Comparison of ENCODE assay signal across 13 mouse cellular contexts in genomic region chr5:36389731-36390590, GRCm38 (mm10). TPM values are rescaled to one million over a fixed set of nuclear protein-coding genes. Genes with fewer than 3 reads are reported as not detected.
DNase-seq lines count a peak whose midpoint lies in the region; ATAC-seq lines count a peak whose summit lies in the region.
"Had no signal": no experiment of that assay in that cellular context is flagged by ENCODE, and none has a peak within 500 bp of the region (broad histone marks: within the 10 kb centered on the region; RNA-seq: fewer than 3 reads in every experiment).

No protein-coding gene starts in this region.

- H3K36me3 ChIP-seq in heart, embryonic 15.5 days, result no peaks in the 10 kb centered on the region
- no peaks in the 10 kb centered on the region for H3K36me3 ChIP-seq in embryonic facial prominence, embryonic 10.5 days (replicated peaks)
- H3K36me3 ChIP-seq in limb, embryonic 10.5 days, result no peaks in the 10 kb centered on the region

- H3K4me1 ChIP-seq in heart, embryonic 15.5 days (replicated peaks), result peaks cover 46% of the 10 kb centered on the region
- peaks cover 45% of the 10 kb centered on the region for H3K4me1 ChIP-seq in embryonic facial prominence, embryonic 10.5 days
- peaks cover 57% of the 10 kb centered on the region for H3K4me1 ChIP-seq in limb, embryonic 10.5 days

- H3K9me3 ChIP-seq in heart, embryonic 15.5 days (replicated peaks), result no peaks in the 10 kb centered on the region
- H3K9me3 ChIP-seq in embryonic facial prominence, embryonic 10.5 days, result no peaks in the 10 kb centered on the region
- H3K9me3 ChIP-seq in limb, embryonic 10.5 days (replicated peaks), result no peaks in the 10 kb centered on the region

- H3K27me3 ChIP-seq in heart, embryonic 15.5 days, result 0 out of 2 replicates have a peak, but pooled peaks cover 7% of the 10 kb centered on the region
- peaks cover 12% of the 10 kb centered on the region; the same call in 1 of the 2 replicates for H3K27me3 ChIP-seq in embryonic facial prominence, embryonic 10.5 days (replicated peaks; ENCODE audit: low read depth, poor library complexity, severe bottlenecking)
- H3K27me3 ChIP-seq in limb, embryonic 10.5 days (ENCODE audit: low read depth, poor library complexity, severe bottlenecking), result peaks cover 4% of the 10 kb centered on the region; the same call in 1 of the 2 replicates

- intact Hi-C loops in heart, postnatal 14 days (cut with DNase I), result no loop called here

- no peak for ATAC-seq in heart, embryonic 15.5 days (replicated peaks; ENCODE audit: insufficient number of reproducible peaks, insufficient read depth, low FRiP score, low read depth)

- H3K4me2 ChIP-seq in heart, embryonic 15.5 days, result no peak overlapping the region

- no peak for DNase-seq in heart, postnatal 14 days
- no peak for DNase-seq in embryonic facial prominence, embryonic 10.5 days (ENCODE audit: low spot score)
- DNase-seq in limb, embryonic 10.5 days (ENCODE audit: low spot score), result no peak
- peak; percentile 64 to 87 for DNase-seq in lung, postnatal 4 days
- DNase-seq in left cerebral cortex, adult 11 months (ENCODE audit: low spot score), result no peak
- DNase-seq in cerebellum, adult 18-20 months, result no peak
- no peak for DNase-seq in testis, postnatal 14 days (ENCODE audit: low spot score)
- DNase-seq: cerebellum, adult 9-11 months; kidney, postnatal 10 days; layer of hippocampus, postnatal 36 days; thymus, postnatal 25 days had no signal

- peak overlapping the region; percentile 32; the same call in 1 of the 2 replicates for H3K27ac ChIP-seq in heart, embryonic 15.5 days
- 0 out of 2 replicates have a peak overlapping the region, but pooled peaks have one; percentile 20 for H3K27ac ChIP-seq in embryonic facial prominence, embryonic 10.5 days (replicated peaks)
- H3K27ac ChIP-seq in limb, embryonic 10.5 days, result peak overlapping the region; percentile 66
- H3K27ac ChIP-seq: liver, embryonic 14.5 days had no signal

- WGBS in heart, embryonic 15.5 days, result 76% methylated on average over 9 of the region's 9 CpGs
- 86% methylated on average over 9 of the region's 9 CpGs for WGBS in embryonic facial prominence, embryonic 10.5 days
- WGBS in limb, embryonic 10.5 days, result 81% methylated on average over 9 of the region's 9 CpGs

- no peak overlapping the region for H3K9ac ChIP-seq in heart, embryonic 15.5 days
- H3K9ac ChIP-seq: liver, embryonic 14.5 days had no signal

- H3K4me3 ChIP-seq in heart, embryonic 15.5 days, result no peak overlapping the region
- no peak overlapping the region for H3K4me3 ChIP-seq in embryonic facial prominence, embryonic 10.5 days
- H3K4me3 ChIP-seq in limb, embryonic 10.5 days, result no peak overlapping the region

RNA-seq across cellular contexts. Expression of gene Sorcs2, which starts 8.0 kb away (rescaled TPM):
- 8.6 and 12.1 TPM in 2 replicates for polyA plus RNA-seq in heart, embryonic 15.5 days (2015; fragmentation: Nextera tagmentation; extraction: Ambion mirVana)
- total RNA-seq in heart, postnatal 14 days (2021), result 1 to 10 TPM; 9.6 to 9.9 TPM
- polyA plus RNA-seq in embryonic facial prominence, embryonic 10.5 days (2016; fragmentation: Nextera tagmentation; extraction: Ambion mirVana), result 7.0 and 8.7 TPM in 2 replicates
- polyA plus RNA-seq in limb, embryonic 10.5 days (2016; fragmentation: Nextera tagmentation; extraction: Ambion mirVana), result 6.1 and 8.3 TPM in 2 replicates

Comparison
In these comparisons a context has a peak if more than half of its experiments do, and no peak if none do; other contexts are left out.
1. DNase-seq: peak in lung, postnatal 4 days (2 of 2); none in heart, postnatal 14 days (0 of 2), embryonic facial prominence, embryonic 10.5 days (single experiment), limb, embryonic 10.5 days (single experiment), left cerebral cortex, adult 11 months (single experiment), cerebellum, adult 18-20 months (0 of 2) and testis, postnatal 14 days (single experiment).
2. Peak in every context shown above with its lines, with median percentiles within 50 percentile points of each other: H3K27ac ChIP-seq.